ENCODE assay signal across 16 mouse cellular contexts in genomic region chr9:21138386-21138785, GRCm38 (mm10).
"Had no signal": no experiment of that assay in that cellular context is flagged by ENCODE, and none has a peak within 500 bp of the region (broad histone marks: within the 10 kb centered on the region; RNA-seq: fewer than 3 reads in every experiment).

No protein-coding gene starts in this region.

- H3K9me3 ChIP-seq: lung, embryonic 15.5 days; megakaryocyte, embryonic 14.5 days; midbrain, embryonic 13.5 days; midbrain, embryonic 15.5 days; neural tube, embryonic 12.5 days; stomach, embryonic 15.5 days had no signal

- H3K4me1 ChIP-seq: midbrain, embryonic 13.5 days; midbrain, embryonic 15.5 days; neural tube, embryonic 12.5 days; stomach, embryonic 15.5 days had no signal

- H3K9ac ChIP-seq: liver, postnatal 0 days; lung, embryonic 15.5 days; midbrain, embryonic 13.5 days; midbrain, embryonic 15.5 days; neural tube, embryonic 12.5 days; stomach, embryonic 15.5 days had no signal

- H3K27ac ChIP-seq: lung, embryonic 15.5 days; macrophage; midbrain, embryonic 13.5 days; midbrain, embryonic 15.5 days; neural tube, embryonic 12.5 days; stomach, embryonic 15.5 days; stomach, postnatal 0 days had no signal

- H3K4me2 ChIP-seq: lung, embryonic 15.5 days; midbrain, embryonic 13.5 days; midbrain, embryonic 15.5 days; neural tube, embryonic 12.5 days; stomach, embryonic 15.5 days had no signal

- H3K27me3 ChIP-seq: lung, embryonic 15.5 days; megakaryocyte, embryonic 14.5 days; midbrain, embryonic 13.5 days; midbrain, embryonic 15.5 days; neural tube, embryonic 12.5 days; stomach, embryonic 15.5 days had no signal

- DNase-seq: liver, postnatal 0 days; lung, adult 2 months; lung, postnatal 14 days; lung, postnatal 36 days; right cerebral cortex, postnatal 14 days; thymus, postnatal 14 days; thymus, postnatal 36 days had no signal

- H3K4me3 ChIP-seq: lung, embryonic 15.5 days; megakaryocyte, embryonic 14.5 days; midbrain, embryonic 13.5 days; midbrain, embryonic 15.5 days; neural tube, embryonic 12.5 days; stomach, embryonic 15.5 days had no signal

- ATAC-seq: liver, postnatal 0 days; lung, postnatal 0 days; midbrain, embryonic 13.5 days; midbrain, embryonic 15.5 days had no signal
